Mouse (Mus musculus) lung, postnatal 14 days (tissue): ENCODE data around the gene LTO1.
"Not testable (repeated sequence)": the region's sequence is repeated elsewhere in the genome, so short reads cannot be mapped to it uniquely, and the experiment has no call there.

Source experiments
- DNase-seq: peaks from one replicate; pipeline ENCODE4 v3.0.0; 2021

LTO1 gene

DNA sequence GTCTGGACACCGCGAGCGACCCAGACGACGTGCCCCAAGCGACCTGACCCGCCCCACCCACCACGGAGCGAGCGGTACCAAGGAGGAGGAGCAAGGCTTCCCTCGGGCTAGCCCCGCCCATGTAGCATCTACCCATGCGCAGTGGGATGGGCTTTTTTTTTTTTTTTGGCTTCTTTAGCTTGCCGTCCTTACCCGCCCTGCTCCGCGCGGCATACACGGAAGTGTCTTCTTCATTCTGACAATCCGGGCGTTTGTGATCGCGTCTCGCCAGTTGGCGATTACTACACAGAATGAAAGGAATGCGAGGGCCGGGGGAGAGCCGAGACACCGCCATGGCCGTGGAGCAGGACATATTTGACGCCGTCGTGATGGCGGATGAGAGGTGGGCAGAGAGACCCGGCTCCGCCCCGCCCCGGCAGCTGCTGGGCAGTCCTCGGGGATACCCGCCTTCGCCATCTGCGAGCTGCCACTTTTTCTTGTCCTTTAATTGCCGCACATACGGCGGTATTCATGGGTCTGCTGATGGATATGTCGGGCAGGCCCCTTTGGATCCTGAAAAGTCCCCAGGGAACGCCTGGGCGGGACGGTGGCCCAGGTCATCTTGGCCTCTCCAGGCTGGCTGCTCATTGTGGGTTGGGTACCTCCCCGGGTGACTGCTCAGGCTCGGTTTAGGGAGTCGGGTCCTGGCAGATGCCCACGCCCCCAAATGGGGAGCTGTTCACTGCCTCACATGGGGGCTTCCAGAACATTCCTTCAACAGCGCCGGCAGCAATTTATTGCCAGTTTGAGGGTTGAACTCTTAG is at the start of gene LTO1:
Gene LTO1 (plus strand): TSS at position 153 of the 803 bp plus-strand sequence.
- DNase-seq, result peak; percentile 89

- DNase-seq, result no peak
These were observed 47.7 kb upstream of the LTO1 start for GRCm38 (mm10) chr7:144867161-144867560.

- no peak for DNase-seq
These were observed 47.3 kb upstream of the LTO1 start for GRCm38 (mm10) chr7:144867602-144868001.

- DNase-seq, result no peak
These were observed 42.5 kb upstream of the LTO1 start for GRCm38 (mm10) chr7:144872420-144872819.

DNA sequence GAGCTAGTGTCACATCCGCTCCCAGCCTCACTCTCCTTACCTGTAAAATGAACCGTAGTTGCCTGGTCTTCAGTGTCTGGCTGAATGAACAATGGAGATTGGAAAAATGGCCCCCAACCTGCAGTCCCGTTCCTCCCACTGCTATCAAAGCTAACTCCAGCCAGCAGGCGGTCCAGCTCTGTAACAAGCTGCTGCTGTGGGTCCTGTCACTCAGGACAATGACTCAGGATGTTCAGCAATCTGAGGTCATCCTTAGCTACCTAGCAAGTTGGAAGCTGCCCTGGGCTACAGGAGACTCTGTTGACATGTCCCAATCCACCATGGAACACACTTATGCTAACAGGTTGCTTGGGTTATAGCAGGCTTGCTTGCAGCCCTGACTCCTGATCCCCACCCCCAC is 41.7 kb upstream of the LTO1 start:
- DNase-seq, result no peak

DNA sequence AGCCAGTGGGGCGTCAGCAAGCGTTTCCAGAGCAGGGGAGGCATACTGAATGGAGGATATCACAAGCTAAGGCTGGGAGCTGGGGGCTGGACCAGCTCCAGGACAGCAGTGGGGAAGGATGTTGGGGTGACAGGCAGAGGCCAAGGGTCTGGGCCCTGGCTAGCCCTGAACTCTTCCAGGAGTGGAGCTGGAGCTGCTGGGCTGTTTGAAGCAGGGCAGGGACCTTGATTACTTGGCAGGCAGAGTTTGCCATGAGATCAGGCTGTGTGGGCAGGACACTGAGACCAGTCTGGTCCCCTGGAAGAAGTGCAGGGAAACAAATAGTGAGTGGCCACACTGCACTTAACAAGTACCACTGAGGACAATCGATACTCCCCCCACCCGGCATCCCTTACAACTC is 40.7 kb upstream of the LTO1 start:
- no peak for DNase-seq

GRCm38 (mm10) chr7:144878401-144878800 is 36.5 kb upstream of the LTO1 start:
- DNase-seq, result no peak

- no peak for DNase-seq
These were observed 31.8 kb upstream of the LTO1 start for GRCm38 (mm10) chr7:144883106-144883505.

GRCm38 (mm10) chr7:144887672-144888071 is 27.2 kb upstream of the LTO1 start:
- DNase-seq, result no peak

DNA sequence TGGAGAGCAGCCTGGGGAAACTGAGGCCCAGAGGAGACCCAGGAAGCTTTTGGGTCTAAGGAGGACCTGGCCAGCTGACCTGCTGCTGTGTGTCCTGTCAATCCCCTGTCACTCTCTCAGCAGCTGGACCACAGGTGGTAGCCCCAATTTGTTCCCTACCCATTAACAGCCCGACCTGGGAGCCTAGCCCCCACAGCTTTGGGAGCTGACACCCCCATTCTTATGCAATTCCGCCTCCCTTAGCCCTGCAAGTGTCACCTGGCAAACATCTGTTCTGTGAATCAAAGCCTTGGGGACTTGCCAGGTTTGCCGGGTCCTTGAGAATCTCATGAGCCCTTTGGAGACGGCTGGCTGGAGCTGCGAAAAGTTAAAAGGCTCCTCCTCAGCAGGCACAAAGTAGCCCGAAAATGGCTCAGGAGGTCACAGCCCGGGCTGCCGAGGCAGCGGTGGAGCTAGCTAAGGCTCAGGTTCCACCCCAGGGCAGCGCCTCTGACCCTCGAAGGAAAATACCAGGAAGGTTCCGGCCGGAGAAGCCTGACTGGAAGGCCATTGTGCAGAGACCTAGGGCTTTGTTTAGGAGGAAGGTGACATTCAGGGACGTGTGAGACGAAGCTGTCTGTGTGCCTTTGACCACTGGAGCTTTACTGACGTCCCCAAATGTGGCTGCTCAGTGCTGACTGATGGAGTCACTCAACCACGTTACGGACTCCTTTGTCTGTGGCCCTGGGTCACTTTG is 26.2 kb upstream of the LTO1 start:
- peak; percentile 41 for DNase-seq

DNA sequence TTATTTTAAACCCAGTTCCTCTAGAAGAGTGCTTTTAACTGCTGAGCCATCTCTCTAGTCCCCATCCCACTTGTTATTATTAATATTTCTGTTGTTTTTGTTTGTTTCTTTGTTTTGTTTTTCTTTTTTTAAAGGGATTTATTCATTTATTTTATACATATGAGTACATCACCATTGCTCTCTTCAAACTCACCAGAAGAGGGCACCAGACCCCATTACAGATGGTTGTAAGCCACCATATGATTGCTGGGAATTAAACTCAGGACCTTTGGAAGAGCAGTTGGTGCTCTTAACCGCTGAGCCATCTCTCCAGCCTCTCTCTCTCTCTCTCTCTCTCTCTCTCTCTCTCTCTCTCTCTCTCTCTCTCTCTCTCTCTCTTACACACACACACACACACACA is 24.2 kb upstream of the LTO1 start:
- not testable (repeated sequence) for DNase-seq

- no peak for DNase-seq
These were observed 23.0 kb upstream of the LTO1 start for GRCm38 (mm10) chr7:144891863-144892262.

- no peak for DNase-seq
These were observed 22.6 kb upstream of the LTO1 start for GRCm38 (mm10) chr7:144892322-144892721.

- peak; percentile 52 for DNase-seq
These were observed 20.7 kb upstream of the LTO1 start for GRCm38 (mm10) chr7:144894191-144894590.

DNA sequence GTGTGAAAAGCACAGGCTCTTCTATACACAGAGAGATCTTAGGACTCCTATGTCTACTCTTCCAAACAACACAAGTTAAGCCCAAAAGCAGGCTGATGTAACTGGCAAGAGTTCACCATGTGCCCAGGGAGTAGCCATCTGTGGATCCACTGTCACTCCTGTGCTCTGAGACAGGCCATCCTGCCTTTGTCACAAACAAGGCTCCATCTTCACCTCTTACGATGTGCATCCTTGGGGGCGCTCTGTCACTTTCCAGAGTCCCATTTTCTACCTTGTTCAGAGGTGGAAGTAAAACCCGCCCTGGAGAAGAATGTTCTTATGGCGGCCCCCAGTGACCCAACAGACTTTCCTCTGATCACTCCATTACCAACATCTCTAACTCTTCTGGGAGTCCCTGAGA is 20.2 kb upstream of the LTO1 start:
- DNase-seq, result no peak

- peak; percentile 81 for DNase-seq
These were observed 19.4 kb upstream of the LTO1 start for GRCm38 (mm10) chr7:144895305-144896111.

- no peak for DNase-seq
These were observed 18.3 kb upstream of the LTO1 start, which contains the start of gene Fgf15 for GRCm38 (mm10) chr7:144896294-144897218. Gene Fgf15, plus strand, starts transcription at chr7:144896531.

GRCm38 (mm10) chr7:144898506-144898905 is 16.4 kb upstream of the LTO1 start:
- DNase-seq, result no peak

DNA sequence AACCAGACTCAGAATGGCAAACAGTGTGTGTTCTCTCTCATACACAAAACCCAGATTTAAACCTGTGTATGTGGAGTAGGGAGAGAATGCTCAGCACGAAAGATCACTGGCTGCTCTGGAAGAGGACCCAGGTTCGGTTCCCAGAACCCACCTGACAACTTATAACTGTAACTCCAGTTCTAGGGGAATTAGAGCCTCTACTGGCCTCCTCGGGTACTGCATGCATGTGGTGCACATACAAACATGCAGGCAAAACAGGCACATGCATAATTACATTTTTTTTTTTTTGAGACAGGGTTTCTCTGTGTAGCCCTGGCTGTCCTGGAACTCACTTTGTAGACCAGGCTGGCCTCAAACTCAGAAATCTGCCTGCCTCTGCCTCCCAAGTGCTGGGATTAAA is 9.4 kb upstream of the LTO1 start:
- DNase-seq, result not testable (repeated sequence)

GRCm38 (mm10) chr7:144906708-144907397 is 8.0 kb upstream of the LTO1 start:
- peak; percentile 66 for DNase-seq

DNA sequence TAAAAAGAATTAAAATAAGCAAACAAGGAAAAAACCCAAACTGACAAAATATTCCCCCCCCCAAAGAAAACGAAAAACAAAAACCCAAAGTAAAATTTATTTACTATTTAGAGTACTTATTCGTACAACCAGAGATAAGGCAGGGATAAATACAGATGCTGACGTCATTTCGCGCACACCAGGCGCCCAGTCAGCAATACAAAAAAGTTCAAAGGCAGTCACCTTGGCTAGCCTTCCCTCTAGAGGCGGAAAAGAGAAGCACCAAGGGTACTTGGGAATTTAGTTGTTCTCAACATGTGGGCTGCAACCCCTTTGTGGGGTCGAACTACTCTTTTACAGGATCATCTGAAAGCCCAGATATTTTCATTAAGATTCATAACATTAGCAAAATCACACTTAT is 7.1 kb upstream of the LTO1 start:
- DNase-seq, result no peak

DNA sequence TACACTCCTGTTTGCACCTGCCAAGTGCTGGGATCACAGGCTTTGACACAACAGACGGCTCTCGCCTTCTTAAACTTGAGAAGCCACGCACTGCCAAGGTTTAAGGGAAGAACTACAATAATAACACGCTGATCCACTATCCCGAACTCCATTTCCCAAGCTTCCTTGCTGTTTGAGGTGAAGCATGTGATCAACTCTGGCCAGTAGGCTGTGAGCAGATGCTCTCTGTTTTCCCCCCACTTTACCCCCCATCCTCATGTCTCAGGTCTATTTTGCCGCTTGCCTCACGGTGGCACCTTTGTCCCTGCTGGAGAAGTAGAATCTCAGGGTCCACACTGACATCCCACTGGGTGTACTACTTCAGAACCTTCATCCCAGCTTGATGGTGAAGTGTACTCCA is 6.2 kb upstream of the LTO1 start:
- DNase-seq, result no peak
